Mouse (Mus musculus): ENCODE measurements around the gene Gm45711.

GRCm38 (mm10) chr8:104343957-104344356 lies 34.1 kb upstream of the Gm45711 start:
- TF ChIP-seq CTCF (IDR thresholded peaks at IDR 0.05; ENCODE audit: low read depth, low read length) (peak; percentile 86), POLR2A (IDR thresholded peaks at IDR 0.05; ENCODE audit: borderline replicate concordance, low read depth, low read length) (no peak)

Measured in bone marrow macrophage, adult 2 months (primary cell).